Mouse (Mus musculus) Muller cell, postnatal 12 days (primary cell): Measurements from ENCODE around the gene Comt.

ENCODE experiments used
- DNase-seq: peaks from one replicate; pipeline ENCODE4 v3.0.0-alpha.2; 2015; ENCODE audit errors: inconsistent ontology term

Comt gene

DNA sequence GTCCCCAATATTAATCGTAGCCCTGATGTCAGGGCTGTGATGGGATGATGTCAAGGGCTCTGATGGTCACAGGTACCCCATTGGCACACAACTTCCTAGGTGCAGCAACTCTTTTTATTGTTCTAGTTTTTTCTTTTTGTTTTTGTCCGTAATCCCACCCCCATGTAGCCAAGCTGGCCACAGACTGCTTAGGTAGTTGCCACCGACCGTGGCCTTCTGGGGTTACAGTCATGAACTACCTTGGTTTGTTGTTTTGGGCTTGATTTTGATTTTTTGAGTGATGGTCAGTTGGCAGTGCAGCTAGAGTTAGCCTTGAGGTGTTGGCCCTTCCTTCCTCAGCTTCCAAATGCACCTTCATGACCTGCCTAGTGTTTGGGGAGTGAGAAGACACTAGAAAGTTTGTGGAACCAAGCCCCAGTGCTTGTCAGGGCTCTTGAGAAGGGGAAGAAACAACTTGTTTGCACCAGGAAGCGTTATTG is at the start of gene Comt:
TSS of gene Comt (minus strand) at position 51 of the 479 bp plus-strand sequence.
- no peak for DNase-seq

GRCm38 (mm10) chr16:18474021-18474420 is 47.4 kb upstream of the Comt start:
- no peak for DNase-seq

GRCm38 (mm10) chr16:18472976-18473375 is 46.3 kb upstream of the Comt start:
- no peak for DNase-seq

DNA sequence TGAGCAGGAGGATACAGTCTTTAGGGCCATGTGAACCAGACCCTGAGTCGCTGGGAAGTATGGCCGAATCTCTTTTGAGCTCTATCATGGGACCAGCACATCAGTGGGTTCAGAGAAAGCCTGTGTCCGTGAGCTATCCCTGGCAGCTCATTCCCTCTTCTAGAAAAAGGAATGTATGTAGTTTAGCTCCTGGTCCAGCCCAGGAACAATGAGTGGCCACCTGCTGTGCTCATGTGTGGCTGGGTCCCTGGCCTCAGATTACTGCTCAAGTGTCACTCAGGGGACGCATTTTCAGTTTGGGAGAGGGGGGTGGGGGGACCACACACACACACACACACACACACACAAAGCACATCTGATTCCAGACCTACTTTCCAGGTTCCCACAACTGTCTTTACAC is 45.8 kb upstream of the Comt start:
- no peak for DNase-seq

GRCm38 (mm10) chr16:18471976-18472375 is 45.3 kb upstream of the Comt start:
- no peak for DNase-seq

DNA sequence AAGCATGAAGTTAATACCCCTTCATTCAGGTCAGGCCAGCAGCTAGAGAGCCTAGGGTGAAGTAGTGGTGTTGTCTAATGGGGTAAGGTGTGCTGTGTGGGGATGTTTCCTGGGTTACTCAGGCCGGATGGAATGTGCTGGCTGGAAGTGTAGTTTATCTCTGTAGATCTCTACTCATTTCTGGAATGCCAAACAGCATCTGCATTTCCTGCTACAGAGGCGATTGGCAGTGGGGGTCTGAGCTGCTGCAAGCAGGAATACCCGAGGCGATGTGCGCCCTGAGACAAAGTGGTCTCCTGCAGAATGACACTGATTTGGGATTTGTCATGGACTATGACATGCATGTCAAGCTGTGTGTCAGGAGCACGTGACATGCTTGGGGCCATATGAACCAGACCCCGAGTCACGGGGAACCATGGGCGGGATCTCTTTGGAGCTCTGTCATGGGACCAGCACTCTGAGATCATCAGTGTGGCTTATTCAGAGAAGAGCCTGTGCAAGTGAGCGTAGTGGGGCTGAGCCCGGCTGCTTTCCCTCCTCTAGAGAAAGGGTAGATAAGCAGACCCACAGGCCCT is 44.8 kb upstream of the Comt start:
- DNase-seq: peak; percentile 25

- no peak for DNase-seq
These were observed 44.2 kb upstream of the Comt start for GRCm38 (mm10) chr16:18470829-18471228.

DNA sequence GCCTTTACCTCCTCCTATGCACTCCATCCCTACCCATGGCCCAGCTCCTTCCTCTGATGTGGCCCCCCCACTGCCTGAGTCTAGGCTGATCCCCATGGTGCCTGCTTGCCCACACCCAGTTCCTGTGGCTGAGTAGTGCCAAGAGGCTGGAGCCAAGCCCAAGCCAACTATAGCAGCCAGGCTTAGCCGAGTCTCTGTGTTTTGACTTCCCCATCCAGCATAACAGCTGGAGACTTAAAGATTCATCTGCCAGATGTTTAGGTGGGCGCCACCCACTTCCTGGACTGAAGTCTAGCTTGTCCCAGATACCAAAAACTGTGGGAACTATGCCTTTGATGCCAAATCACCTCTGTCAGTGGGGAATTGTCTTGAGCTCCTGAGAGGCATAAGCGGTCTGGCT is 37.6 kb upstream of the Comt start:
- DNase-seq: no peak

DNA sequence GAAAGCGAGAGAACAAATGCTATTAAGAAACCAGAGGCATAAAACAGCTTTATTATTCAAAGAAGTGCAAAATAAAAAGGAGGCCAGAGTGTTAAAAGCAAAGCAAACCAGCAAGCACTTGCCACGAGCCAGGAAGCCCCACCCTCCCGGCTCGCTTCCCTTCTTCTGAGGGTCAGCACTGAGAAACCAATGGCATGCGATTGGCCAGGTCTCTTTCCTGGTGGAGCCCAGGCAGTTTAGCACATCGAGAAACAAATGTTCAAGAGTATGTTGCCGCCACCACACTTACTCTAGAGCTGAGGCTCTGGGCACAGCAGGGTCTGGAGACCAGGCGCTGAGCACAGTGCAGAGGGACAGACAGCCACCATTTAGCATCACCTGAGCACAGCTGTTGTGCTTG is 35.9 kb upstream of the Comt start:
- DNase-seq: no peak

DNA sequence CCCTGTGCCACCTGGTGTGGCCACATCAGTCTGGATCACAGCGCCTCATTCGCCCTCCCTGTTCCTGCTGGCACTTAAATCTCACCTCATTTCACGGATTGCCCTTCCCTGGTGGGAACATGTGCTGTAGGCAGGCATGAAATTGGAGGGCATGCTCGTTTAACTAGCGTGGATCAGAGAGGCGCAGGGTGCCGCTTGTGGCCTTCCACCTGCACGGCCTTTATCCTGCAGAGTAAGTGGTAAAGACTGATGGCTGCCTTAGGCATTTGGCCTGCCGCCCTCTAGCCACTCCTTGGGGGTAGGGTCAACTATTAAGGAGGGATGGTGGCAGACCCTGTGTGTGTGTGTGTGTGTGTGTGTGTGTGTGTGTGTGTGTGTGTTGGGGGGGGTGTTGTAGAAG is 35.4 kb upstream of the Comt start:
- no peak for DNase-seq

GRCm38 (mm10) chr16:18460826-18461225 is 34.2 kb upstream of the Comt start:
- DNase-seq: no peak

- peak; percentile 70 for DNase-seq
These were observed 33.3 kb upstream of the Comt start for GRCm38 (mm10) chr16:18459955-18460370.

GRCm38 (mm10) chr16:18459335-18459954 is 32.8 kb upstream of the Comt start:
- peak; percentile 42 for DNase-seq

DNA sequence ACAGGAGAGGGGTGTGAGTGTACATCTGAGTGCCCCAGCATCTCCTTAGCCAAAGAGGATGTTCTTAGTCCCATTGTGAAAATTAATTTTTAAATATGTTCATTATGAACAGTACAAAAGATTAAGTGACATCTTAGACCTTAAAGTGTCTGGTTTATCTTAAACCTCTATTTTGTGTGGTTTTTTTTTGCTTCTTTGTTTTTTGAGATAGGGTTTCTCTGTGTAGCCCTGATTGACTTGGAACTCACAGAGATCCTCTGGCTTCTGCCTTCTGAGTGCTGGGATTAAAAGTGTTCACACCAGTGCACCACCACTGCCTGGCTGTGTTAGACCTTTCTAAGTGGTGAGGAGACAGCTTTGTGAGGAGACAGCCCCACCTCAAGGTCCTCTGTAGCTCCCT is 32.0 kb upstream of the Comt start:
- no peak for DNase-seq

- no peak for DNase-seq
These were observed 28.8 kb upstream of the Comt start for GRCm38 (mm10) chr16:18455407-18455806.

- DNase-seq: no peak
These were observed 27.2 kb upstream of the Comt start for GRCm38 (mm10) chr16:18453846-18454245.

DNA sequence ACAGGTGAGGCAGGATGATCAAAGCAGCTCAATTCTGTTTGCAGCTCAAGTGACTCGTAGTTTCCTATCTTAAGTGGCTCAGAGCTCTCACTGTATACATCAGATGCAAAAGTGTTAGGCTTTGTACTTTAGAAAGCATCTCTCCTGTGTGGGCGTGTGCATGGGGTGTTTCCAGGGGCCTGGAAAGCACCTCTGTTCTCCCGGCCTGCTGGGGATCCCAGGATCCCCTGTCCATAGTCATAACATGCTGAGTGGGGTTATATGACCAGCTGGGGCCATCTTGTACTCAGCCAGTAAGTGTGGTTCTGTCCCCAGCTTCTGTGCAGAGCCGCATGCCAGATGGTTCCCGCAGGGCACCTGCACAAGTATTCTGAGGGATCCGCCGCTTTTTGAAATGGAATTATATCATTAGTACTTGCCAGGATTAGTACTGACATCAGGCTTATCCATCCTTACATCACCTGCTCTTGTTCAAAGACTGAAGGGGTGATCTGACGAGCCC is 25.8 kb upstream of the Comt start:
- DNase-seq: no peak

GRCm38 (mm10) chr16:18451486-18452181 is 25.0 kb upstream of the Comt start:
- peak; percentile 89 for DNase-seq

DNA sequence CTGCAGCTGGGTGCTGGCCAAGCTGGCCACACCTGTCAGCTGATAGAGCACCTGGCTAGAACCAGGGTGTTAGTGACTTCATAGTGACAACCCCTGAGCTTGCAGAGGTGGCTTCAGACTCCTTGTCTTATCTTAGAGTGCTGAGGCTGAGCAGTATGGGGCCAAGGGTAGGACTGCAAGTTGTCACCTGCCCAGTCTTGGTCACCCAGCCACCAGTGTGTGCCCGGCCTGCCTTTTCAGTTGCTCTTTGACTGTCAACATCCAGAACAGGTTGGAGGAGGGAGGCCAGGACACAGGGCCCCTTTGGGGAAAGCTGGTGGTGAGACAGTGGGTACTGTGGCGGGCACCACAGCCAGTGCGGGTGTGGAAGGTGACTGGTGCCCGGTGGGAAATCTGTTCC is 22.4 kb upstream of the Comt start:
- no peak for DNase-seq

- no peak for DNase-seq
These were observed 21.5 kb upstream of the Comt start for GRCm38 (mm10) chr16:18448104-18448503.

DNA sequence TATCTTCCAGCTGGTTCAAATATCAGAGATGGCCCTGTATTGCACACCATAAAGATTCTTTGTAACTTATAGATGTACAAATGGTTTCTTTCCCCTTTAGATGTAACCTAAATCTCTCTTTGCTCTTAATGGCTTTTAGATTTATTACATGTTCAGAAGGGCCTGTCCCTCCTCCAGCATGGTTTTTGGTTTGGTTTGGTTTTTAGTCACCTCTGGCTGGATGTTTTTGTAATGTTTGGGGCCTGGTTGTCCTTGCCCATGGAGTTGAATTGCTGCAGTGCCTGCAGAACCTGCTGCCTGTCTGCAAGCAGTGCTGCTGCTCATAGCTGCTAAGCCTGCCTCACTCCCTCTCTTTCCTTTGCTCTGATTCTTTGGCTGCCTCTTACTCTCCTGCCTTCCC is 20.6 kb upstream of the Comt start:
- no peak for DNase-seq

GRCm38 (mm10) chr16:18443385-18443841 is 16.8 kb upstream of the Comt start:
- peak; percentile 79 for DNase-seq

DNA sequence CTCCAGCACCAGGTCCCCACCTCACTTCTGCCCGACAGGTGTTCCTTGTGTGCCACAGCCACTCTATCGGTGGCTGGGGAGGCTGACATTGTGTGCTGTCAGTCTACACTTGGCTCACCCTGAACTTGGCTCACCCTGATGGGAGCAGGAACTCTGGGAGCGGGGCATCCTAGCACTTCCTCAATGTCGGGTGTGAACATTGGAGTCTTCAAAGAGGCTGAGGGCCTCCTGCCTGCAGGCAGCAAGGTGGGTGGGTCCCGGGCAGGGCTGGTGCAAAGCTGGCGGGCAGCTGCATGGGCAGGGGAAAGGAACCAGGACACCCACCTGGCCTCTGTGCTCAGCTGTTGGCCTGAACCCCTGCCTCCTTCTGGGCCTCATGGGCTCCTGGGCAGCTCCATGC is 9.5 kb upstream of the Comt start:
- no peak for DNase-seq
